ENCODE assay signal across 8 mouse cellular contexts in genomic region chr2:5403850-5404249, GRCm38 (mm10).
DNase-seq lines count a peak whose midpoint lies in the region; ATAC-seq lines count a peak whose summit lies in the region.

No protein-coding gene starts in this region.

- peak; percentile 38 for DNase-seq in cerebellum, adult 9-10 months
- no peak for DNase-seq in cerebellum, adult 11-12 months
- peak; percentile 52 for DNase-seq in midbrain, embryonic 14.5 days
- peak; percentile 10 for DNase-seq in embryo, embryonic 9.5 days (ENCODE audit: extremely low spot score)
- peak; percentile 8 to 22 for DNase-seq in spleen, postnatal 36 days (ENCODE audit: low spot score in 2 of 2)
- no peak for DNase-seq in right cerebral cortex, postnatal 14 days

- no peaks in the 10 kb centered on the region for H3K9me3 ChIP-seq in midbrain, embryonic 14.5 days (ENCODE audit: control insufficient read depth, low read length)
- no peaks in the 10 kb centered on the region for H3K9me3 ChIP-seq in midbrain, embryonic 15.5 days
- no peaks in the 10 kb centered on the region for H3K9me3 ChIP-seq in intestine, embryonic 16.5 days (ENCODE audit: control insufficient read depth, low read length)

- no peak overlapping the region for H3K4me2 ChIP-seq in midbrain, embryonic 14.5 days (ENCODE audit: low read length)
- no peak overlapping the region for H3K4me2 ChIP-seq in midbrain, embryonic 15.5 days
- H3K4me2 ChIP-seq in intestine, embryonic 16.5 days (ENCODE audit: low read depth, low read length), result no peak overlapping the region

- H3K27ac ChIP-seq in midbrain, embryonic 14.5 days (replicated peaks; ENCODE audit: low read depth, low read length), result no peak overlapping the region
- H3K27ac ChIP-seq in midbrain, embryonic 15.5 days, result no peak overlapping the region
- no peak overlapping the region for H3K27ac ChIP-seq in intestine, embryonic 16.5 days (ENCODE audit: low read length)

- no peaks in the 10 kb centered on the region for H3K27me3 ChIP-seq in midbrain, embryonic 14.5 days (ENCODE audit: control insufficient read depth, insufficient read depth, low read length)
- no peaks in the 10 kb centered on the region for H3K27me3 ChIP-seq in midbrain, embryonic 15.5 days (replicated peaks)
- H3K27me3 ChIP-seq in intestine, embryonic 16.5 days (replicated peaks; ENCODE audit: control insufficient read depth, insufficient read depth, low read length), result no peaks in the 10 kb centered on the region

- H3K4me3 ChIP-seq in midbrain, embryonic 14.5 days (replicated peaks; ENCODE audit: low read depth, low read length), result no peak overlapping the region
- H3K4me3 ChIP-seq in midbrain, embryonic 15.5 days, result no peak overlapping the region
- no peak overlapping the region for H3K4me3 ChIP-seq in intestine, embryonic 16.5 days (ENCODE audit: low read length)

- no peaks in the 10 kb centered on the region for H3K4me1 ChIP-seq in midbrain, embryonic 14.5 days (ENCODE audit: control insufficient read depth, insufficient read depth, low read length)
- H3K4me1 ChIP-seq in midbrain, embryonic 15.5 days, result 0 out of 2 replicates have a peak, but pooled peaks cover 3% of the 10 kb centered on the region
- H3K4me1 ChIP-seq in intestine, embryonic 16.5 days (ENCODE audit: control insufficient read depth, insufficient read depth, low read length), result 0 out of 2 replicates have a peak, but pooled peaks cover 5% of the 10 kb centered on the region

- 61% methylated on average over 3 of the region's 3 CpGs for WGBS in midbrain, embryonic 14.5 days
- 59% methylated on average over 3 of the region's 3 CpGs for WGBS in midbrain, embryonic 15.5 days
- 63% methylated on average over 3 of the region's 3 CpGs for WGBS in intestine, embryonic 16.5 days

- ATAC-seq in midbrain, embryonic 14.5 days (ENCODE audit: low FRiP score, low TSS enrichment), result no peak
- ATAC-seq in midbrain, embryonic 15.5 days (replicated peaks), result no peak
- ATAC-seq in intestine, embryonic 16.5 days, result no peak

- no peaks in the 10 kb centered on the region for H3K36me3 ChIP-seq in midbrain, embryonic 14.5 days (ENCODE audit: control insufficient read depth, insufficient read depth, low read length)
- no peaks in the 10 kb centered on the region for H3K36me3 ChIP-seq in midbrain, embryonic 15.5 days (replicated peaks)
- H3K36me3 ChIP-seq in intestine, embryonic 16.5 days (ENCODE audit: control insufficient read depth, insufficient read depth, low read length), result no peaks in the 10 kb centered on the region

- no peak overlapping the region for H3K9ac ChIP-seq in midbrain, embryonic 14.5 days (replicated peaks; ENCODE audit: low read length)
- no peak overlapping the region for H3K9ac ChIP-seq in midbrain, embryonic 15.5 days
- H3K9ac ChIP-seq in intestine, embryonic 16.5 days (ENCODE audit: low read depth, low read length), result no peak overlapping the region

Comparison
In these comparisons a context has a peak if more than half of its experiments do, and no peak if none do; other contexts are left out.
1. DNase-seq: peak in cerebellum, adult 9-10 months (single experiment), midbrain, embryonic 14.5 days (single experiment), embryo, embryonic 9.5 days (single experiment) and spleen, postnatal 36 days (2 of 2); none in cerebellum, adult 11-12 months (single experiment) and right cerebral cortex, postnatal 14 days (single experiment).